Mouse (Mus musculus) embryonic facial prominence, embryonic 10.5 days (tissue): ENCODE measurements around the gene Tctn3. TPM values are rescaled to one million over a fixed set of nuclear protein-coding genes. Genes with fewer than 3 reads are reported as not detected.
A peak's percentile ranks its signal among the peaks of the same experiment; 100 is the strongest.
"Not testable (repeated sequence)": the region's sequence is repeated elsewhere in the genome, so short reads cannot be mapped to it uniquely, and the experiment has no call there.

Source experiments
- DNase-seq: peaks from one replicate; pipeline ENCODE4 v3.0.0-alpha.2; 2017; ENCODE audit warnings: low spot score
- H3K27ac ChIP-seq: fragments of 300-500 bp; sonication (generic); replicated peaks from 2 replicates; pipeline ENCODE4 v1.5.1; 2016; ENCODE audit warnings: mild to moderate bottlenecking
- H3K27me3 ChIP-seq: fragments of 300-500 bp; sonication (generic); replicated peaks from 2 replicates; pipeline ENCODE4 v1.6.1; 2016; ENCODE audit warnings: low read depth, mild to moderate bottlenecking; ENCODE audit not compliant: poor library complexity, severe bottlenecking
- H3K36me3 ChIP-seq: fragments of 300-500 bp; sonication (generic); replicated peaks from 2 replicates; pipeline ENCODE4 v1.6.1; 2016; ENCODE audit warnings: mild to moderate bottlenecking, moderate library complexity
- H3K4me1 ChIP-seq: fragments of 300-500 bp; sonication (generic); 2 replicates; pipeline ENCODE4 v1.6.1; 2016
- H3K4me3 ChIP-seq: fragments of 300-500 bp; sonication (generic); 2 replicates; pipeline ENCODE4 v1.5.1; 2016; ENCODE audit warnings: mild to moderate bottlenecking, moderate library complexity
- H3K9me3 ChIP-seq: fragments of 300-500 bp; sonication (generic); 2 replicates; pipeline ENCODE4 v1.6.1; 2016; ENCODE audit warnings: mild to moderate bottlenecking
- whole genome bisulfite sequencing: fragments of 180-500 bp; shearing (Covaris S2); methylation state at CpG from one replicate; pipeline ENCODE4 v1.1.7; 2016; 5-methylcytosine and 5-hydroxymethylcytosine counted together
- polyA plus RNA-seq: library from polyadenylated mRNA; unstranded; fragments of >200 nt; fragmentation: Nextera tagmentation; extraction: Ambion mirVana; gene quantifications from 2 replicates; pipeline ENCODE4 v1.2.1, GENCODE M21; 2016

Tctn3 gene
- polyA plus RNA-seq, 1 experiment from 2014 or later = 10.0 TPM

DNA sequence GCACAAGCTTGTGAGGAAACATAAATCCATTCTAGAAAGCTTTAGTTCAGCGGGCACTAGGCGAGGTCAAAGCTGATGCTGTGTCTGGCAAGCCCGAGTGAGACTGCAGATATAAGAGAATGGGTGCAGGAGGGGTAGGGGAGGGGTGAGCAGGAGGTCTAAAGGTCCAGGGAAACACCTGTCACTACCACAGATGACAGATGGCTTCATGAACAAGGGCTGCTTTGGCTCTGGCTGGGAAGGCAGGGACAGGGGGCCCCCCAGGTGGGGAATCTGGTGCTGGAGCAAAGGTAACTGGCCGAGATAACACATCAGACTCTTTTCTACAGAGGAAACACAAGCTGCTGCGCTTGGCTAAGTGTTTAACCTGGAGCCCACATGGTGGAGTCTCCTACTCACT, 36.6 kb downstream of the Tctn3 start:
- DNase-seq = no peak
- Histone ChIP-seq H3K27ac (no peak overlapping the region), H3K27me3 (no peaks in the 10 kb centered on the region), H3K36me3 (peaks cover 100% of the 10 kb centered on the region), H3K9me3 (peaks cover 4% of the 10 kb centered on the region), H3K4me1 (no peaks in the 10 kb centered on the region), H3K4me3 (no peak overlapping the region)
- WGBS = 84% methylated on average over 5 of the region's 5 CpGs

DNA sequence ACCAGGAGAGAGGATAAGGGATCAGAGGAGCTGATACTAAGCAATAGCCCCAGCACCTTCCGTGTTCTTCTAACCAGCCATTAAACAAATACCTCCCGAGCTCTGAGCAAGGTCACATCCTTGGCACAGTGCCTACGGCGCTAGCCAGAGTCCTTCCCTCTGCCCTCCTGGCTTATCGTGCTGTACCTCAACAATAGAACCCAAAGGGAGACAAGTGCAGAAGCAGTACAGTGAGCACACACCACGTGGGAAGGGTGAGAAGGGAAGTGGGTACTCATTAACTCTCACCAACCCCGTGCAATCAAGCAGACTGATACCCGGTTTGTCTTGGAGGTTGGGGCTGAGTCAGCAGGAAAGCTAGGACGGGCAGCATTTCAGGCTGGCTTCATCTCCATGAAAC, 41.3 kb downstream of the Tctn3 start:
- Histone ChIP-seq H3K4me3 (no peak overlapping the region), H3K9me3 (peaks cover 13% of the 10 kb centered on the region), H3K36me3 (peaks cover 100% of the 10 kb centered on the region), H3K27ac (no peak overlapping the region), H3K27me3 (no peaks in the 10 kb centered on the region), H3K4me1 (no peaks in the 10 kb centered on the region)
- 93% methylated on average over 9 of the region's 9 CpGs for WGBS
- DNase-seq = no peak

DNA sequence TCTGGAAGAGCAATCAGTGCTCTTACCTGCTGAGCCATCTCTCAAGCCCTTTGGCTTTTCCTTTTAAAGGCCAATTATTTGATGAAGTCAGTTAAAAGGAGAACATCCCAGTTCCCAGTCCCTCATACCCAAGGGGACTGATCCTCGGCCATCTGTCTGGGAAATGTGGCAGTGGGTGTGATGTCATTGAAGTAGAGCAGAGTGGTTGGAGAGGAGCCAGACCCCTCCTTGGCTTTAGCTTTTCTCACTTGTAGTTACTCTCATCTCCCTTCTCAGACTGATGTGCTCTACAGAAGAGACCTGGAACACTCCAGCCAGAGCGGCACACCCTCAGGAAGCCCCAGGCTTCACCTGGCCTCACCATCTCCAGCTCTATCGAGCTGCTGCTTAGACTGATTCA, 44.4 kb downstream of the Tctn3 start:
- Histone ChIP-seq H3K9me3 (peaks cover 13% of the 10 kb centered on the region), H3K27ac (no peak overlapping the region), H3K36me3 (peaks cover 98% of the 10 kb centered on the region), H3K4me1 (no peaks in the 10 kb centered on the region), H3K27me3 (no peaks in the 10 kb centered on the region), H3K4me3 (no peak overlapping the region)
- WGBS = 86% methylated on average over 3 of the region's 3 CpGs
- no peak for DNase-seq

DNA sequence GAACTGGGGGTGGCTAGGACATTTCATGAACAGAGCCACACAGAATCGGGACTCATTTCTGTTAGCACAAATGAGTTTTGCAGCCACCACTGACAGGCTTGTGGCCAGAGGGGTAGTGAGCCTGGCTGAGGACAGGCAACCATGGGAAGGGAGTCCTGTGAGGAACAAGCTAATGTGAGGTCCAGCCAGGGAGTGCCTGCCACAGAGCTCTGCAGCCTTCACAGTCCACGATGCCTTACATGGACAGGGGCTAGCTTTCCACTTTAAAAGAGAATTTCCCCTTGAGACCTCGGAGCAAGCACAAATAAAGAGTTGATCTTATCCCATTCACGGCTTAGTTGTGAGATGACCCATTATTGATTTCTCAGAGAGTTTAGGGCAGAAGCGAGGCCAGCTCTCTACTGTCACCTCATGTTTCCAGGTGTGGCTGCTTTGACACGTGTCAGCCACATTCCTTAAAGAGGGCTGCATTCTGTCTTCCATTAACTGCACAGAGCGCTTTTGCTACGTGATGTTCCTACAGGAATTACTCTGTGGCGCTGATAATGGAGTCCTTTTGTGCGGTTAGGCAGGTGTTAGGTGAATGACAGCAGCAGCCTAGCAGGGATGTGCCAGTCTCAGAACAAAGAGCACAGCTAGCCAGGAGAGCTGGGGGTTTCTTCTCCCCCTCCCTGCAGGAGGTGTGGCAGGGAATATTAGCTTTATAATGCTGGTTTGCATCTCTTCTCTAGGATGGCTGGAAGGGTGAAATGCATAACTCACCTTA, 48.0 kb downstream of the Tctn3 start:
- DNase-seq = no peak
- 90% methylated on average over 10 of the region's 10 CpGs for WGBS
- Histone ChIP-seq H3K36me3 (peaks cover 74% of the 10 kb centered on the region), H3K27me3 (no peaks in the 10 kb centered on the region), H3K9me3 (no peaks in the 10 kb centered on the region), H3K4me1 (no peaks in the 10 kb centered on the region), H3K27ac (no peak overlapping the region), H3K4me3 (no peak overlapping the region)

DNA sequence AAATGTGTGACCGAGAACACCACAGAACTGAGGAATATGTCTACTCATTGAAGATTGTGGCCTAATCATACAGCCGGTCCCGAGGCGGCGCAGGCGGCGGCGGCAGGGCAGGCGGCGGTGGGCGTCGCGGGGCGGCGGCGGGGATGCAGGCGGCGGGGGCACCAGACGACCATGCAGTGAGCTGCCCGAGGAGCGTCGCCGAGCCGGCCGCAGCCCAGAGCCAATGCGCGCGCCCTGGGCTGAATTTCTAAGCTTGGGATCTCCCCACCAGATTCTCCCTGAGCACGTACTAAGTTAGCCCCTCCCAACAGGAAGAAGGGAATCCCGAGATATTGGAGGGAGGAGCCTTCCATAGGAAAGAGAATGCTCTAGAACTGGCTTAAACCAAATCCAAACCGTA, 50.5 kb downstream of the Tctn3 start:
- not testable (repeated sequence) for H3K9me3 ChIP-seq, H3K4me3 ChIP-seq, H3K27ac ChIP-seq, H3K4me1 ChIP-seq, DNase-seq, H3K27me3 ChIP-seq
- 69% methylated on average over 21 of the region's 31 CpGs for WGBS
- peaks cover 70% of the 10 kb centered on the region for H3K36me3 ChIP-seq

DNA sequence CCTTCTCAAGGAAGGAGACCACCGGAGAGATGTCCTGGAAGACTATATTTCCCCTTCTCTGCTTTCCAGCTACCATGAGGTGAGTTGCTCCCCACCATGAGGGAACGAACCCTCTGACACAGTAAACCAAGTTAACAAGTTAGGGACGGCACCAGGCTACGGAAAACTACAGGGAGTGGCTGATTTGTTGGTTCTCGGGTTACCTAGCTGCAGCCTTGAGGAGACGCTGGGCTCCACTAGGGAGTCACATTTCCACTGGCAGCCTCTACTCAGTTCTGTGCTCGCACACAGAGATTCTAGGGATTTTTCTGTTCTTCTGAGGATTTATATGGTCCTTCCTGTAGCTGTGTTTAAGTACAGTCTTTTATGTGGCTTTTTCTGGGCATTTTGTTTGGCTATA, 56.0 kb downstream of the Tctn3 start:
- H3K4me3 ChIP-seq = no peak overlapping the region
- H3K36me3 ChIP-seq = peaks cover 76% of the 10 kb centered on the region
- 68% methylated on average over 7 of the region's 7 CpGs for WGBS

DNA sequence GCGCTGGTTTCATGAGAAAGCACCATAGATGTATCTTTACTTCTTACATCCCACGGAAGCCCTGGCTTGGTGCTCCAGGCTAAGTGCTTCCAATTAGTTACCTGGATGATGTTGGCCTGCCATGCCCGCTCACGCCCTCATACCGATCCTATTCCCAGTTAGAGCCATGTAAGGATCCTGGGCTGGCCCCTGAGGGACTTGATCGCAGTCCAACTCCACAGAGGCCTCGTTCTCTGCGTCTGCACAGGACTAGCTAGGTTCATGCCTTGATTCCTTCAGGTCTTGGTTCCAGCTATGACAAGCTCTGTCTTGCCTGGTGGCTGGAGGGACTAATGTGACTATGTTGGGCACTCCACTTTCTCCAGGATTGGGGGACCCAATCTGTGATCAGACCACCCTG, 56.9 kb downstream of the Tctn3 start:
- WGBS = 95% methylated on average over 8 of the region's 8 CpGs
- H3K36me3 ChIP-seq = peaks cover 85% of the 10 kb centered on the region
- H3K27ac ChIP-seq = no peak overlapping the region
- H3K9me3 ChIP-seq = no peaks in the 10 kb centered on the region
- H3K4me1 ChIP-seq = no peaks in the 10 kb centered on the region
- no peak overlapping the region for H3K4me3 ChIP-seq
- DNase-seq = no peak
- no peaks in the 10 kb centered on the region for H3K27me3 ChIP-seq

More for the DNA sequence above, 56.0 kb downstream of the Tctn3 start:
- H3K4me1 ChIP-seq = no peaks in the 10 kb centered on the region
- DNase-seq = no peak
- no peaks in the 10 kb centered on the region for H3K27me3 ChIP-seq
- no peak overlapping the region for H3K27ac ChIP-seq
- no peaks in the 10 kb centered on the region for H3K9me3 ChIP-seq

DNA sequence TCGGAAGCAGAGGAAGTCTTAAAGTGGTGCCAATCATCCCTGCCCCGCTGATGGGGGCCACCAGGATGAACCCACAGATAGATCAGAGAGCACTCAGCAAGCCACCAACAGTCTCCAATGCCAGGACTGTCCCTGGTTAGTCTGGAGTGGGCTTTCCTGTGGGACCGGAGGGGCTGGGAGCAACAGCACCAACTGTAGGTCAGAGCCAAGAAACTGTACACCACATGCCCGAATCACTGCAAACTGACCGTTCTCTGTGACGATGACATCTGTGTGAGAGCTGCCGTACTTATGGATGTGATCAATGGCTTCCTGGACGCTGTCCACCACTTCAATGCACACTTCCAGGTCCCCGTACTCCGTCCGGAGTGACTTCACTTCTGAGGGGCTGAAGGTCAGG, 57.7 kb downstream of the Tctn3 start:
- DNase-seq = no peak
- Histone ChIP-seq H3K36me3 (peaks cover 88% of the 10 kb centered on the region), H3K27me3 (no peaks in the 10 kb centered on the region), H3K4me1 (peaks cover under 1% of the 10 kb centered on the region), H3K4me3 (no peak overlapping the region), H3K27ac (no peak overlapping the region), H3K9me3 (no peaks in the 10 kb centered on the region)
- 95% methylated on average over 11 of the region's 11 CpGs for WGBS

DNA sequence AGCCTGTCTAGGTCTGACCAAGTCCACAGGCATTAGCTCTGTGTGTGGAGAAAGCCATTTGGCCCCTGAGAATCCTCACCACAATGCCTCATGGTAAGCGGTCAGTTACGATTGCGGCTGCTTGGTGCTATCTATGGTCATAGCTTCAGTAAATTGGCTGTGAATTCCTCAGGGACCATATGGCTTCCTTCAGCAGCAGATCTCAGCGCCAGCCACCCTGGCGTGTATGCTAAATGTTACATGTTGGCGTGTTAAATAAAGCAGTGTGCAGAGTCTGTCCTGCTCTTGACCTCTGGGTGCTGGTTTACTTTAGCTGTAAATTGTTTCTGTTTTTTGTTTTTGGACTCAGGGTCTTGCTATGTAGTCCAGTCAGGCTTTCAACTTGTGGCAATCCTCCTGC, 58.2 kb downstream of the Tctn3 start:
- Histone ChIP-seq H3K27ac (no peak overlapping the region), H3K4me1 (peaks cover 6% of the 10 kb centered on the region), H3K27me3 (no peaks in the 10 kb centered on the region), H3K9me3 (no peaks in the 10 kb centered on the region), H3K36me3 (peaks cover 88% of the 10 kb centered on the region), H3K4me3 (no peak overlapping the region)
- 91% methylated on average over 6 of the region's 6 CpGs for whole genome bisulfite sequencing
- no peak for DNase-seq

DNA sequence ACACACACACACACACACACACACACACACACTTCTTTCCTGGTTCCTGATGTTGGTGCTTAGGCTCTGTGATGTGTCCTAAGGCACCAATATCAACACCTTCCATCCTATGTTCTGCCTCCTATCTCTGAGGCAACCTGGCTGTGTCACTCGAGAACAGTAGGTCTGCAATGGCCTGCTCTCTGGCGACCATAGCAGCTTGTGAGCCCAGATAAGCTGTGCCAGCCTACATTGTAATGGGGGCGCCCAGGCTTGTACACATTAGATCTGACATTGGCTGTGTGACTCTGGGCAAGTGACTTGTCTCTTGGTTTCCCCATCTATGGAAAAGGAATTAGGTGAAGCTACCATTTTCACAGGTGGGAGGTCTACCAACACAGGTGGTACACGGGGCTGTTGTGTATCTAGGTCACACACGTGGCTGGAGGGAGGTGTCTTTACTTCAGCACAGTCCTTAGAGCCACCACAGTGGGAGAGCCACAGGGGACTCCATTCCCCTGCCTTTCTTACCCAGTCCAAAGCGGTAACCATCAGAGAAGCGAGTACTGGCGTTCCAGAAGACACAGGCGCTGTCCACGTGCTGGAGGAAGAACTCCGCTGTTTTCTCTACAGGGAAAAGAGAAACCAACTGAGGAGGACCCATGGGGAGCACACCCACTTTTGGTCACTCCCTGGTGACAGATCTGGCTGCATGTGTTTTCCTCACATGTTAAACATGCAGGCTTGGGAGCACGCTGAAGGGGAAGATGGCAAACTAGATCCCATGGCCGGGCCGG, 58.8 kb downstream of the Tctn3 start:
- peaks cover 84% of the 10 kb centered on the region for H3K36me3 ChIP-seq
- no peak overlapping the region for H3K4me3 ChIP-seq
- 92% methylated on average over 14 of the region's 14 CpGs for WGBS
- DNase-seq = no peak
- no peaks in the 10 kb centered on the region for H3K27me3 ChIP-seq
- peaks cover 12% of the 10 kb centered on the region for H3K4me1 ChIP-seq
- no peak overlapping the region for H3K27ac ChIP-seq
- no peaks in the 10 kb centered on the region for H3K9me3 ChIP-seq

DNA sequence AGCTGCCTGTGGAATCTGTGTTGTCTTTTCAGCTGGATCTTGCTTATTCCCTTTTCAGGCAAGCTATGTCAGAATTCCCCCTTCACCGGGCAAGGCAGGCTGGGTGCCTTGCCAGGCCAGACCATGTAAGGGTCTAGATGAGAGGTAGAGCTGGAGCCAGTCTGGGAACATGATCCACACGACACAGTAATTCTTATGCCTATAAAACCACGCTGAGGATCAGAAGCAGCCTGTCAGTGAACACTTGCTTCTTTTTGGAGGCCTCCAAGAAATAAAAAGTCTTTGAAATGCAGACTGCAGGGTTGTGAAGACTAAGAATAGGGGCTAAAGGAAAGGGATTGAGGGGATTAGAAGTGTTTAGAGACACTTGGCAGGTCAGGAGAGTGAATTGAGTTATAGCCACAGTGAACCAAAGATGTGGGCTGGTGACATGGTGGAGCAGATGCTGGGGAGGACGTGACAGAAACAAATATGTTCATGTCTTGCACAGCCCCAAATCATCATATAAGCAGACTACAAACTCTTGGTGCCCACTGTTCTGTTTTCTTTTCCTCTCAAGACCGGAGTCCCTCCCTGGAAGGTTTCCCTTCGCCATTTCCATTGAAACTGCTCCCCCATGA, 62.4 kb downstream of the Tctn3 start:
- no peak for DNase-seq
- WGBS = 75% methylated on average over 6 of the region's 6 CpGs
- Histone ChIP-seq H3K36me3 (peaks cover 48% of the 10 kb centered on the region), H3K9me3 (no peaks in the 10 kb centered on the region), H3K4me1 (peaks cover 13% of the 10 kb centered on the region), H3K27me3 (no peaks in the 10 kb centered on the region), H3K27ac (no peak overlapping the region), H3K4me3 (no peak overlapping the region)

DNA sequence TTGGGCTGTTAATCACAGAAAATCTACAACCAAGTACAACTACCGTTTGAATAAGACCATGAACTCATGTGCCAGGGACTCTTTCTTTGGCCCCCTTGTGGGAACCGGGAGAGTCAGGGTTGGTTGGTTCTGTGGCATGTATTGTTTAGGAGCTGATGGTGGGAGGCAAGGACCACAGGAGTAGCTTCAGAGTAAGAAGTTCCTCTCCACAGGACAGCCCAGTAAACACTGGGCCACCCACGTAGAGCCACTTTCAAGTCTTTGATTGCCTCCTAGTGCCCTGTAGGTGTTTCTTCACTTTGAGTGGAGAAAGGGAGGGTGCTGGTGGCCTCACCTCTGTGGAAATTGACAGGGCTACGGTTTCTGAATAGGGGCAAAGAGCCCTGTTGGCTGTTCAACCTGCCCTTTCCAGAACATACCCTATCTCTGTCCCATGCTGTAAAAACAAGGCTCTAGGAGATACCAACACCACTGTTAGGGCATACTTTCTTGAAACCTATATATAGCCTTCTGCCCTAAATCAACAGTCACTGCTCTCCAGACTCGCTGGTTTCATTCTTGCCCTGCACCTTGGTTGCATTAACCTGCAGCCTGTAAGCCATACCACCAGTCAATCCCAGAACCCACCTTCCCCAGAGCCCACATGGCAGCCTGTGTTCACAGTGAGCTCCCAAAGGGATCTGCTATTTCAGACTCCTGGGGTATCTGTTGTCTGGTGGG, 63.1 kb downstream of the Tctn3 start:
- 41% methylated on average over 5 of the region's 5 CpGs for WGBS
- no peak overlapping the region for H3K27ac ChIP-seq

More for the DNA sequence above, 63.1 kb downstream of the Tctn3 start:
- Histone ChIP-seq H3K9me3 (no peaks in the 10 kb centered on the region), H3K27me3 (no peaks in the 10 kb centered on the region), H3K4me3 (no peak overlapping the region), H3K36me3 (peaks cover 42% of the 10 kb centered on the region), H3K4me1 (peaks cover 13% of the 10 kb centered on the region)
- DNase-seq = peak; percentile 32
